In the genomic region with DNA sequence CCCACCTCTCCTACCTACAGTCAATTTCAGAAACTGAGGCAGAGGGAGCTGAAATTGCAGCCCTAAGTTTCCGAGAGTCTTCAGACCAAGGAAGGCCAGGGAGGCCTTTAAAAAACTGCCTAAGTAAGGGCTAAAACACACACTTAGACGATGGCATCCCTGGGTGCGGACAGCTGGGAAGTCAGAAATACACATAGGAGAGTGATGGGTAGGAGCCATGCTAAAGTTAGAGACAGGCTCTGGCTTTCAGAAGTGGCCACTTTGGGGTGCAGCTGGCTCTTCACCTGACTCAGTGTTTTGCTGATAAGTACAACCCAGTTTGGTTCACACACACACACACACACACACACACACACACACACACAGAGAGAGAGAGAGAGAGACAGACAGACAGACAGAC, we compare ENCODE assay signal across 18 mouse cellular contexts.
"Had no signal": no experiment of that assay in that cellular context is flagged by ENCODE, and none has a peak within 500 bp of the region (broad histone marks: within the 10 kb centered on the region; RNA-seq: fewer than 3 reads in every experiment).

No protein-coding gene starts in this region.

- H3K27ac ChIP-seq: kidney, postnatal 0 days; layer of hippocampus, adult 2 months; limb, embryonic 12.5 days; limb, embryonic 15.5 days; liver, embryonic 14.5 days; macrophage; midbrain, embryonic 12.5 days; midbrain, embryonic 15.5 days; neural tube, embryonic 13.5 days had no signal

- H3K36me3 ChIP-seq: limb, embryonic 12.5 days; limb, embryonic 15.5 days; midbrain, embryonic 12.5 days; midbrain, embryonic 15.5 days; neural tube, embryonic 13.5 days had no signal

- H3K9me3 ChIP-seq: limb, embryonic 12.5 days; limb, embryonic 15.5 days; midbrain, embryonic 12.5 days; midbrain, embryonic 15.5 days; neural tube, embryonic 13.5 days had no signal

- DNase-seq: kidney, adult 18-20 months; kidney, postnatal 25 days; layer of hippocampus, adult 9-11 months; left cerebral cortex, postnatal 4 days; liver, postnatal 0 days; lung, embryonic 14.5 days; retina, postnatal 1 day; right cerebral cortex, postnatal 4 days; thymus, postnatal 25 days had no signal

- H3K27me3 ChIP-seq: limb, embryonic 12.5 days; limb, embryonic 15.5 days; midbrain, embryonic 12.5 days; midbrain, embryonic 15.5 days; neural tube, embryonic 13.5 days had no signal

- H3K4me3 ChIP-seq: layer of hippocampus, adult 2 months; limb, embryonic 12.5 days; limb, embryonic 15.5 days; midbrain, embryonic 12.5 days; midbrain, embryonic 15.5 days; neural tube, embryonic 13.5 days had no signal

- H3K4me1 ChIP-seq: limb, embryonic 12.5 days; limb, embryonic 15.5 days had no signal
